Mouse (Mus musculus) bone marrow, adult 2 months (tissue): Measurements from ENCODE around the gene Vsig2.

Experiments used
- CTCF ChIP-seq: fragments of 200-500 bp; IDR thresholded peaks from 2 replicates; pipeline ENCODE4 v1.5.1; 2011; ENCODE audit warnings: low read length, control low read depth; ENCODE audit not compliant: control insufficient read depth, insufficient read depth
- POLR2A ChIP-seq: fragments of 200-500 bp; IDR thresholded peaks from 2 replicates; pipeline ENCODE4 v1.6.1; 2011; ENCODE audit warnings: low read depth, mild to moderate bottlenecking, control low read depth, low read length, borderline replicate concordance; ENCODE audit not compliant: control insufficient read depth

DNA sequence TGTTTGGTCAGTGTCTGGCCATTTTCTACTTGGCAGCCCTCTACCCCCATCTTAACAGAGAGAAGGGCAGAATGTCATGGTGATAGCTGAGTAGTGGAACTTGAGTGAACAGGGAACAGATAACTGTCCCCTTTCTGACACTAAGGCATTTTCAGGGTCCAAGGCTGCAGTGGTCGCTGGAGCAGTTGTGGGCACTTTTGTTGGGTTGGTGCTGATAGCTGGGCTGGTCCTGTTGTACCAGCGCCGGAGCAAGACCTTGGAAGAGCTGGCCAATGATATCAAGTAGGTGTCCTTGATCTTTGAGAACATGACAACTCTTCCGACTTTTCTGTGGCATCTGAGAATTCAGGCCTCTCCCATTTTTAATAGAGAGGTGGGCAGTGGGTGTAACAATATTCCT is 2.2 kb upstream of the Vsig2 start:
- TF ChIP-seq CTCF (no peak), POLR2A (no peak)
